Mouse (Mus musculus): ENCODE measurements around the gene Fcrl6. TPM values are rescaled to one million over a fixed set of nuclear protein-coding genes. Genes with fewer than 3 reads are reported as not detected.

The Fcrl6 gene
- polyA plus RNA-seq, 1 experiment from 2014 or later: not detected

DNA sequence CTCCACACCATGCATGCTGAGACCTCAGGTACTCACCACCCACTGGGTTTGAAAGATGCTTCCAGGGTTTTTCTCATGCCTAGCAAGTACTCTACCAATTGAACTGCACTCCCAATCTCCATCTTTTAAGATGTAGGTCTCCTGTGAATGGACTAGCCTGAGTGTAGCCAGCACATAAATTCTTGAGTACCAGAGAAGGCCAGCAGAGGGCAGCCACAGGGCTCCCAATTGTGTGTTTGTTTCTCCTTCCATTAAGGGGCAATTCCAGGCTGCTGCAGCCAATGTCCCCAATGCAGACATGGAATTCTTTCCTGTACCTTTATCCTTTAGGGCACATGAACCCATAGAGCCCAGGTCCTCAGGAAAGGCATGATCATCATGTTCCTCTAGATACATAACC is 7.9 kb downstream of the Fcrl6 start:
- Histone ChIP-seq H3K4me2 (replicated peaks) (no peak overlapping the region), H3K4me1 (replicated peaks) (no peaks in the 10 kb centered on the region), H3K4me3 (replicated peaks) (no peak overlapping the region), H3K9me3 (no peaks in the 10 kb centered on the region), H3K27me3 (replicated peaks) (no peaks in the 10 kb centered on the region), H3K27ac (no peak overlapping the region), H3K36me3 (no peaks in the 10 kb centered on the region), H3K9ac (no peak overlapping the region)
- ATAC-seq: no peak

DNA sequence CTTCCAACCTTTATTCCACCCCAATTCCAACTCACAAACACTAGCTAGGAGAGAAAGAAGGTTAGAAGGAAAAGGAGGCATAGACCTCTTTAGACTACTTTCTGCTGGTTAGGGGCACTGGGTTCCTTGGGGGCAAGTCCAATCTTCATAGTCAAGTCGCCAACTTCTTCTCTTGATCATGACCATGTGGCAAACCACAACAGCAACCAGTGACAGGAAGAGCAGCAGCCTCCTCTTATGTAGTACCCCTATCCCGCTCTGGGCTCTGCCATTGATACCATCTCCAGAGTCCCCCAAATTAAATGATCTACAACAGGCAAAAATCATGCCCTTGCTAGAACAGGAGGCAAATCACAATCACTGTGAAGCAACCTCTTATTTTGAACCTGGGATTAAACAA is 8.4 kb downstream of the Fcrl6 start:
- no peaks in the 10 kb centered on the region for H3K9me3 ChIP-seq
- no peak overlapping the region for H3K27ac ChIP-seq
- H3K9ac ChIP-seq: no peak overlapping the region
- H3K27me3 ChIP-seq (replicated peaks): no peaks in the 10 kb centered on the region
- H3K4me3 ChIP-seq (replicated peaks): no peak overlapping the region
- H3K4me2 ChIP-seq (replicated peaks): no peak overlapping the region
- no peak for ATAC-seq
- WGBS: 87% methylated on average over 2 of the region's 2 CpGs
- no peaks in the 10 kb centered on the region for H3K4me1 ChIP-seq (replicated peaks)
- no peaks in the 10 kb centered on the region for H3K36me3 ChIP-seq

DNA sequence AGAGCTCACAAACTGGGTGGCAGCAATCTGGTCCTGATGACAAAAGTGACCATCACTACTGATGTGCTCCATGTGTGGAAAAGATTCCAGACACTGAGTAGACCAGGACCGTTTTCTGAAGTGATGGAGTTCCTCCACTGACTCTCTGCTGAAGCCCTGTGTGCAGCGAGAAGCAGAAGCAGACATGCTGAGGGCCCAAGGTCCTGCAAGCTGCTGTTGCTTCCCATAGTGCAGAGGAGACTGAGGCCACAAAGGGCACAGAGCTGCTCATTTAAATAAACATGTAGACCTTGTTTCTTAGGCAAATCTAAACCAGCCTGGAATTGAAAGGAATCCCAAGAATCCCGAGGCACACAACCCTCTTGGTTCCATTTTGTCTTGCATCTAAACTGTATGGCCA is 9.0 kb downstream of the Fcrl6 start:
- no peak overlapping the region for H3K27ac ChIP-seq
- no peaks in the 10 kb centered on the region for H3K36me3 ChIP-seq
- ATAC-seq: no peak
- H3K4me2 ChIP-seq (replicated peaks): no peak overlapping the region
- H3K9me3 ChIP-seq: no peaks in the 10 kb centered on the region
- H3K4me3 ChIP-seq (replicated peaks): no peak overlapping the region
- WGBS: 62% methylated on average over 3 of the region's 3 CpGs
- no peaks in the 10 kb centered on the region for H3K4me1 ChIP-seq (replicated peaks)
- H3K27me3 ChIP-seq (replicated peaks): no peaks in the 10 kb centered on the region
- no peak overlapping the region for H3K9ac ChIP-seq

DNA sequence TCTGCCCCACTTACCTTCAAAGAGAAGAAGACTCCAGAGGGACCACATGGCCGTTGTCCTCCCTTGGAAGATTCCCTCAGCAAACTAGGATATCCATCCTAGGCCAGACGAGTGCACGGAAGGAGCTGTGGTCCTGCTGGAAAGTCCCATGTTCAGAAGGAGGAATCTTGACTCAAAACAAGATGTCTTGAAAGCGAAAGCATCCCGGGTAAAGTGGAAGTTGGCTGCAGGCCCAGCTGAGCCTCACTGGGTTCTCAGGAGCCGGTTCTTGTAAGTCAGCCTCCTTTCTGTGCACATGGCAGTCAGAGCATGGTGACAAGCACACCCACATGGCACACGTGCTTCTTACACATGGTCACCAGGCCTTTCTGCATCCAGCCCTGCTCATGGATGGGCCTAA is 12.0 kb downstream of the Fcrl6 start, which contains the start of gene Slamf8:
TSS of gene Slamf8 (minus strand) at position 184 of the 400 bp plus-strand sequence.
- Histone ChIP-seq H3K4me3 (replicated peaks) (no peak within 1 kb of the TSS), H3K9ac (no peak within 1 kb of the TSS), H3K27me3 (replicated peaks) (no peaks in the 10 kb centered on the region; the same call in 1 of the 2 replicates), H3K4me1 (replicated peaks) (no peaks in the 10 kb centered on the region), H3K36me3 (no peaks in the 10 kb centered on the region), H3K27ac (no peak within 1 kb of the TSS), H3K4me2 (replicated peaks) (no peak within 1 kb of the TSS), H3K9me3 (no peaks in the 10 kb centered on the region)
- WGBS: 70% methylated on average over 7 of the region's 7 CpGs
- ATAC-seq: no peak

DNA sequence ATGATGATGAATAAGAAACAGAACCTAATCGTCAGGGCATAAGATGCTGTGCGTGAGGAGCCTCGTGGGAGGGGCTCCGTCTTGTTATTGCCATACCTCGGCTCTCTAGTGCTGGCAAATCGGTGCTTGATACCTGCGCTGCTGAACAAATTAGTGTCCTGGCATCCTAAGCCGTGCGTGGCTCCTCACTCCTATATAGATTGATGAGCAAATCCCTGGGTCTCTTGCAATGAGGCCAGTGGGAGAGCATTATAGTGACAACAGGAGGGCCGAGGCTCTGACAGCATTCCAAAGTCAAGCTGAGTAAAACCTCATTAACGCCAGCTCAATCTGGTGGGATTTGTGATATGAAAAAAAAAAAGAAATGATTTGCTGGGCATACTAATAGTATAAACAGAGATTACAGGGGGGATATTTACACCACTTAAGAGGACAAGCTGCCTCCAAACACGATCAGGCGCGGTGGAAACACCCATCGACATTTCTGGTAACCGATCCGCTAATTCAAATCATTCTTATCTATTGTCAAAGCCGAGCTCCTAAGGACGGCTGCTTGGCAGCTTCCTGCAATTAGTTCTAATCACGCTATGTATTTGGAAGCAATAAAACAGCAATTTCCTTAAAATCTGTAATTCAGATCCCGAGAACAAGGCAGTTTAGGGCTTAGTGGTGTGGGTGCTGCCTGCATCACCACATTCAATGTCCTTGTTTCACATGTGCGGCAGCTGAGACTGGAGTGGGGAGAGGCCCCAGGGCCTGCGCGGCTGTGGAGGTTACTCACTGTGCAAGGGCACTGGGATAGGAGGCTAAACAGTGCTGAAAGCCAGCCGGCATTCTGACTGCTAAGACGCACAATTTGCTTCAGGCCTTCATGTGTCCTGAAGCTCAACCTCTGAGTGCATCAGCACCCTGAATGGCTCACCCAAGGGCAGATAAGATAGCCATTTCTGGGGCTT is 16.5 kb downstream of the Fcrl6 start:
- Histone ChIP-seq H3K4me3 (replicated peaks) (no peak overlapping the region), H3K4me1 (replicated peaks) (no peaks in the 10 kb centered on the region), H3K4me2 (replicated peaks) (no peak overlapping the region), H3K9ac (no peak overlapping the region), H3K27me3 (replicated peaks) (peaks cover 4% of the 10 kb centered on the region; the same call in 1 of the 2 replicates), H3K27ac (no peak overlapping the region), H3K9me3 (no peaks in the 10 kb centered on the region), H3K36me3 (no peaks in the 10 kb centered on the region)
- no peak for ATAC-seq
- WGBS: 36% methylated on average over 26 of the region's 26 CpGs

DNA sequence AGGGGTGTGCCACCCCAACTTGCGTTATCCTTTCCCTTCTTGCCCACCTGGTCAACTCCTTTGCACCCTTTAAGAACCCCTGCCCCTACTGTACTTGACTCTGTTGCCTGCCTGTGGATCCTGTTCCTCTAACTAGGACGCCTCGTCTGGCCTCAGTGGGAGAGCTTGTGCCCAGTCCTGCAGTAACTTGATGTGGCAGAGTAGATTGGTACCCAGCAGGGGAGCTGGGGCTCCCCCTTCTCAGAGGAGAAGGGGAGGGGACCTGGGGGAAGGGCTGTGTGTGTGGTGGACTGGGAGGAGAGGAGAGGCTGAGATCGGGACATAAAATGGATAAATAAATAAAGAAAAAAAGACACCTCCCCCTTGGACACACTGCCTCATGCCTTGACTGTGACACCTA is 17.3 kb downstream of the Fcrl6 start:
- no peak overlapping the region for H3K9ac ChIP-seq
- WGBS: 50% methylated on average over 4 of the region's 4 CpGs
- H3K4me1 ChIP-seq (replicated peaks): no peaks in the 10 kb centered on the region
- peaks cover 4% of the 10 kb centered on the region; the same call in 1 of the 2 replicates for H3K27me3 ChIP-seq (replicated peaks)
- no peak overlapping the region for H3K4me3 ChIP-seq (replicated peaks)
- no peak for ATAC-seq
- H3K36me3 ChIP-seq: no peaks in the 10 kb centered on the region
- no peaks in the 10 kb centered on the region for H3K9me3 ChIP-seq
- H3K4me2 ChIP-seq (replicated peaks): no peak overlapping the region
- H3K27ac ChIP-seq: no peak overlapping the region

DNA sequence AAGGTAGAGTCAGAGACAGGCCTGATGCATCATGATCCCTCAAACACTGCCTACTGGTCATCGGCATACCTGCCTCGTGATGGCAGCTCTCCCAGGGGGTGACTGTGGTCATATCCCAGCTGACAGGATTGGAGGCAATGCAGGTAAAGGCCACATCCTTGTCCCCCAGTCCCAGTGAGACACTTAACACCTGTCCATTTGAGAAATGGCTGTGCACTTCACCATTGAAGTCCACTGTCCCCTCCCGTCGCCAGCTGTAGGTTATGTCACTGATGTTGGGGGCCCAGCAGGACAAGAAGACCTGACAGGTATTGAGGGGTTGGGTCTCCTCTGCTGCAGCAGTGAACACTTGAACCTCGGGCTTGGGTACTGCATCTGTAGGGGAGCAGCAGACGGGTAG is 18.1 kb downstream of the Fcrl6 start:
- Histone ChIP-seq H3K4me3 (replicated peaks) (no peak overlapping the region), H3K4me1 (replicated peaks) (no peaks in the 10 kb centered on the region), H3K36me3 (no peaks in the 10 kb centered on the region), H3K9me3 (no peaks in the 10 kb centered on the region), H3K27ac (no peak overlapping the region), H3K9ac (no peak overlapping the region), H3K4me2 (replicated peaks) (no peak overlapping the region), H3K27me3 (replicated peaks) (peaks cover 4% of the 10 kb centered on the region; the same call in 1 of the 2 replicates)
- ATAC-seq: no peak
- WGBS: 86% methylated on average over 6 of the region's 6 CpGs

DNA sequence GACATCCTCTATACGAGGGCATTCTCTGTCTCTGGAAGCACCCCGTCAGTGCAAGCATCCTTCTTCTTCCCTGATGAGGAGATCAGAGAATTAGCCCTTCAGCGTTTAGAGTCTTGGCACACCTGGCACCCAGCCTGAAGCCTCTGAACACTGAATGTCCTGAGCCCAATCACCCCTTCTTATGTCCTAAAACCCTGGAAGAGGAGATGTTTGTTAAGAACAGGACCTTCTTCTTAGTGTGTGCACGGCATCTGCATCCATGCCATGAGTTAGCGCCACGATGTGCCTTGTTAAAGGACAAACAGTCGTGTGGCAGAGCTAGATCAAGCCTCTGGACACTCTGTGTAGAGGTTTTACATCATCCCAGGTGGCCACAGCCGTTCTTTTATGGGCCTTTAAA is 19.9 kb downstream of the Fcrl6 start:
- Histone ChIP-seq H3K4me3 (replicated peaks) (no peak overlapping the region), H3K9ac (no peak overlapping the region), H3K27ac (no peak overlapping the region), H3K9me3 (no peaks in the 10 kb centered on the region), H3K27me3 (replicated peaks) (peaks cover 4% of the 10 kb centered on the region; the same call in 1 of the 2 replicates), H3K36me3 (no peaks in the 10 kb centered on the region), H3K4me1 (replicated peaks) (no peaks in the 10 kb centered on the region), H3K4me2 (replicated peaks) (no peak overlapping the region)
- no peak for ATAC-seq
- WGBS: 78% methylated on average over 8 of the region's 8 CpGs

DNA sequence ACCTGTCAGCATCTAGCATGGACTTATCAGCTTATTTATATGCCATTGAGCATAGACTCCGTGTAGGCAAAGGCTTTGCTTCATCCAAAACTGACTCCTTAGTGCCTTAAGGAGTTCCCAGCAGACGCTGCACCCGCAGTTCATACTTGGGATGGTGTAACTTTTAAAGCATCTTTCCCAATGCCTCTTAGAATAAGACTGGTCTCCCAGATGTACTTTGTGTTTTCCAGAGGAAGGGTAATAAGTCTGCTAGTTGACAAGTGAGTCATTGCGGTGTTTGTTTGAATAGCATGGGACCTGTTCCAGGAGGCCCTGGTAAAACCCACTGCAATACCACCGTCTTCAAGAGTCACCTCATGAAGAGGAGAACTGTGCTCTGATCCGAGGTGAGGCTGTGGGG is 22.2 kb downstream of the Fcrl6 start:
- WGBS: 59% methylated on average over 6 of the region's 6 CpGs
- H3K9me3 ChIP-seq: no peaks in the 10 kb centered on the region
- no peak for ATAC-seq
- no peaks in the 10 kb centered on the region for H3K36me3 ChIP-seq
- H3K4me3 ChIP-seq (replicated peaks): no peak overlapping the region
- H3K9ac ChIP-seq: no peak overlapping the region
- H3K27me3 ChIP-seq (replicated peaks): peaks cover 4% of the 10 kb centered on the region; the same call in 1 of the 2 replicates
- no peak overlapping the region for H3K27ac ChIP-seq
- H3K4me2 ChIP-seq (replicated peaks): no peak overlapping the region
- no peaks in the 10 kb centered on the region for H3K4me1 ChIP-seq (replicated peaks)

DNA sequence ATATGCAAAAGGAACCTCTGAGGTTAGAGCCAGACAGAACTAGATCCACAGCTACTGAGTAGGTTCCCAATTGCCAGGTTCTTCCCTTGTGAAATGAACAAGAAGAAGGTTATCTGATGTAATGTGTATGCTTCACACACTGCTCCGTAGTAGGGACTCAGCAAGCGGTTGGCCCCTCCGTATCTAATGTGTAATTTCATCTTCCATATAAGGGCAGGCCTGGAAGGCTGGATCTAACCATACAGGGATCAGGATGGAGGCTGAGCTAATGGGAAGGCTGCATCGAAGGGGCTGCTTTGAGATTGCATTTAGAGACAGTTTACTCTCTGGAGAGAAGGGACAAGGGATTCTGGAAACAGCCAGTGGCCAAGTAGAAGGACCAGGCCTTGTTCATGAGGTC is 34.6 kb downstream of the Fcrl6 start:
- 41% methylated on average over 4 of the region's 4 CpGs for WGBS
- no peak for ATAC-seq
- H3K9ac ChIP-seq: no peak overlapping the region

DNA sequence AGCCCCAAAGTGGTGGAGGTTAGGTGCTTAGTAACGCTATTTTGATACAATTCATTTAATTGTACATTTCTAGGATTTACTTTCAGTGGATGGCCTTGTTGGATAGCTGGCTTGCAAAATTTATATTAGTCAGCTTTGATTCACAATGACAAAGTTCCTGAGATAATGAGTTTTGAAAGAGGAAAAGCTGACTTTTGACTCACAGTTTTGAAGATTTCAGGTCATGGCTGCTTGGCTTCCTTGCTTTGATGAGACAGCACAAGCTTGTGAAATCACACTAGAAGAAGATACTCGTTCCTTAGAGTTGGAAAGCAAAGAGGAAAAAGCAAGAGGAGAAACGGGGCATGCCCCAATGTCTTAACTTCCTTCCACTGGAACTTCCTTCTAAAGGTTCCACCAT is 36.2 kb downstream of the Fcrl6 start:
- ATAC-seq: no peak
- no peaks in the 10 kb centered on the region for H3K9me3 ChIP-seq
- H3K4me2 ChIP-seq (replicated peaks): no peak overlapping the region
- H3K4me3 ChIP-seq (replicated peaks): no peak overlapping the region
- H3K4me1 ChIP-seq (replicated peaks): peaks cover 14% of the 10 kb centered on the region
- no peak overlapping the region for H3K27ac ChIP-seq
- 61% methylated on average over 3 of the region's 3 CpGs for WGBS
- H3K9ac ChIP-seq: no peak overlapping the region
- peaks cover 10% of the 10 kb centered on the region; the same call in 1 of the 2 replicates for H3K27me3 ChIP-seq (replicated peaks)
- no peaks in the 10 kb centered on the region for H3K36me3 ChIP-seq

More for the DNA sequence above, 34.6 kb downstream of the Fcrl6 start:
- H3K4me1 ChIP-seq (replicated peaks): peaks cover 4% of the 10 kb centered on the region; the same call in 1 of the 2 replicates
- no peak overlapping the region for H3K27ac ChIP-seq
- H3K4me3 ChIP-seq (replicated peaks): no peak overlapping the region
- no peak overlapping the region for H3K4me2 ChIP-seq (replicated peaks)
- no peaks in the 10 kb centered on the region for H3K36me3 ChIP-seq
- 0 out of 2 replicates have a peak, but pooled peaks cover 5% of the 10 kb centered on the region for H3K27me3 ChIP-seq (replicated peaks)
- H3K9me3 ChIP-seq: no peaks in the 10 kb centered on the region

DNA sequence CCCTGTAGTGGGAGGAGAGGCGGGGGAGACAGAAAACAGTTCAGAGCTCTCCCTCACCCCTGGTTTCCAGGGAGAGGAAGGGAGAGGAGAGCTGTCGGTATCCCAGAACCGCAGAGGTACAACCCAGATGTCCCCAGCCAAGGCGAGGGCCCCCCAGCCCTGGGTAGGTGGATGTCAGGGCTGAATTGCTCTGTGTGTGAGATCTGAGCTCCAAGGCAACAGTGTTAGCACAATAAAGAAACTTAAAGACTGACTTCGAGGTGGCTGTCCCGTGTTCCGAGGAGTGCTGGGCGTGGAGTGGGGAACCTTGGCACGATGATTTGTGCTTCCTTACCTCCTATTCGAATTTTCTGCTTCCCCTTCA is 38.9 kb downstream of the Fcrl6 start:
- peak overlapping the region; percentile 61 for H3K9ac ChIP-seq
- H3K4me2 ChIP-seq (replicated peaks): peak overlapping the region; percentile 99

More for the DNA sequence above, 38.9 kb downstream of the Fcrl6 start:
- WGBS: 5% methylated on average over 10 of the region's 10 CpGs
- ATAC-seq: no peak
- H3K27me3 ChIP-seq (replicated peaks): peaks cover 17% of the 10 kb centered on the region; the same call in 1 of the 2 replicates
- H3K4me1 ChIP-seq (replicated peaks): peaks cover 14% of the 10 kb centered on the region
- H3K4me3 ChIP-seq (replicated peaks): peak overlapping the region; percentile 60
- H3K36me3 ChIP-seq: no peaks in the 10 kb centered on the region
- H3K27ac ChIP-seq: no peak overlapping the region
- no peaks in the 10 kb centered on the region for H3K9me3 ChIP-seq

All from intestine, embryonic 15.5 days (tissue).